Mouse (Mus musculus): ENCODE measurements around the gene Mgarp.

- no peak for TF ChIP-seq POLR2A (IDR thresholded peaks at IDR 0.05; ENCODE audit: borderline replicate concordance, low read depth, low read length)
- TF ChIP-seq CTCF (IDR thresholded peaks at IDR 0.05; ENCODE audit: low read depth, low read length), result no peak
These were observed 4.1 kb upstream of the Mgarp start for GRCm38 (mm10) chr3:51400682-51401081.

Data from bone marrow macrophage, adult 2 months (primary cell).